Mouse (Mus musculus) mouse trophoblast stem cell (cell line): ENCODE measurements around the gene Pde4c.

Experiments used
- in situ Hi-C, 2 experiments: fragments of 300-500 bp; cut with MseI, MboI; formaldehyde crosslinking; loops; 2 replicates in 1 of 2; 3 replicates in 1 of 2; pipeline ENCODE4 v1.15.1; 2025

Gene Pde4c

GRCm38 (mm10) chr8:70765838-70766570 lies 42.5 kb downstream of the Pde4c start:
- in situ Hi-C loops: no loop called here

DNA sequence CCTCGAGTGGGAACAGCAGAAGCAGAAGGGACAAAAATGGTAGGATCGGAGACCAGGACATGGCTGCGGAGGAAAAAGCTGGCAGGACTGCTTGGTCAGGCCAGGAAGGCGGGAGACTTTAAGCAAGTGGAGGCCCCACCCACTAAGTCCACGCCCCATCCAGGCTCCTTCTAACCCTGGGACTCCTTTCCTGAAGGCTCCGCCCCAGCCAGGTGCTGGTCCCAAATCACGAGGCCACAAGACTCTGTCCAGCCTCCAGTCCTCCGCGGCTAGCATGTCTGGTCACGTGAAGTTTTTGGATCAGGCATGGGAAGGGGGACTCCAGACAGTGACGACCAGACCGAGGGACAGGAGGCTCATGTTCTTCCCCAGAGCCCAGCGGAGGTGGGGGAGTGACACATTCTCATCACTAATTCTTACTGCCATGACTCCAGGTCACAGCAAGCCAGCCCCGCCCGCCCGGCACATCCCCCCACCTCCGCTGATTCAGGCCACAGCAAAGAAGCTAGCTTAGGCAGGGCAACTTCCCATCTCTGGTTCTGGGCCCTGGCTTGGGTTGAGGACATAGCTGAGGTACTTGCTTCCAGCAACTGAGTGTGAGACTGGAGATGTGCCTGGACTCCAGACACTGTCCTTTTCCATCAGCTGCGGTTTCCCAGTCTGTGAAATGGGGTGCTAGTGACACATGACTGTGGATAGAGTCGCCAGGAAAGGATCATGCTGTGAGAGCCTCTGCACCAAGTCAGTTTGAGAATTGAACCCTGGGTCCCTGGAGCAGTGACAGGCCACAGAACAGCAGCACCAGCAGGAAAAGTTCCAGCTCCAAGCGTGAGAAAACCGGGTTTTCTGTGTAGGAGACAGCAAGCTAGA lies 43.3 kb downstream of the Pde4c start:
- in situ Hi-C loops: no loop called here

DNA sequence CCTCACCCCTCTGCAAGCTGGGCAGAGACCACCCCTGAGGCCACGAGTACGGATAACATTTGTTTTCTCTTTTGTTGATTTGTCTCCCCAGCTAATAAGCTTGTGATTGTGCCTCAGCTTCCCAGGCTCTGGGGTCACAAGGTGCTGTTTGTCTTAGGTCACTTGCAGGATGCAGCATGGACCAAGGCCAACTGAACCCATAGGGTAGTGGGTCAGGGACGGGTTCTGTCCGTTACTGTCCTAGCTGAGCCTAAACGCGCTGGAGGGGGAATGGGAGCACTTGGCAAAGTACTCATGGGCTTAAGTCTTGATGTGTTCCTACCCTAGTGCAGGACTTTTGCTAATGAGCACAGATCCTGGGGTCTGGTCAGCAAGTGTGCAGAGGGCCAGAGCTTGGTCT lies 44.0 kb downstream of the Pde4c start:
- in situ Hi-C loops: no loop called here

DNA sequence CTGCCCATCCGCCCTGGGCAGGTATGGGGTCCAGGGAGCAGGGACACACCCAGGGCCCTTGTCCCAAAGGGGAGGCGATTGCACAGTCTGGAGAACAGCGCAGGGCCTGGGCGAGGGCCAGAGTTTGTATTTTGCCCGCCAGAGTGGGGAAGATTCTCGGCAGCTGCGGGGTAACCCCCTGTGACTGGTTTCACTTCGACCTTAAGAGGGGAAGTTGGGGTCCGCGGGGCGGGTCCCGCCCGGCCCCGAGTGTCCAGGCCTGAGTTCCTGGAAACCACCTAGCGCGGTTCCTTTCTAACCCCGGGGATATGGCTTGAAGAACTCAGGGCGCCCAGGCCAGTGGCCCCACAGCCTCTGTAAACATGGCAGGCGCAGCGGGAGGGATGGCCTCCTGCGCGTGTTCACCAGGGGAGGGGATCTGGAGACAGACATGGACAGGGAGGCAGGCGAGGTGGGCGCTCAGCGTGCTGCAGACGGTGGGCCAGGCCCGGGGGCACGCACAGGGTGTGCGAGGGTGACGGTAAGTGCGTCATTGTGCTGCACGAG lies 44.8 kb downstream of the Pde4c start:
- in situ Hi-C loops: no loop called here

DNA sequence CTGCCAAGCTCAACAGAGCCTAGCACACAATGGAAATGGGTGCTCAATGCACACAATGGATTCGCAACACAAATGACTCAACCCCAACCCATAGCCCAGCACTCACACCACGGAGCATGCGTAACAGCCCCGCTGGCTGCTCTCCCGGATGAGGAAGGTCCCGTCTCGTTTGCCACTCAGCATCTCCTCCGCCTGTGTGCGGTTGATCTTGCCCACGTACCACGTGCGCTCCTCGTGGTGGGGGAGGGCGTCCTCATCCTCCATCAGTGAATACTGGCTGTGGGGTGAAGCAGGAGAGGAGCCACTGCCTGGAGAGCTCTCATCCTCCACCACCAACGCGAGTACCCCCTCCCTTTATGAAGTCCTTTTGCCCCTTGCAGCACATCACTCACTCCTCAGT lies 45.4 kb downstream of the Pde4c start:
- in situ Hi-C loops: no loop called here

DNA sequence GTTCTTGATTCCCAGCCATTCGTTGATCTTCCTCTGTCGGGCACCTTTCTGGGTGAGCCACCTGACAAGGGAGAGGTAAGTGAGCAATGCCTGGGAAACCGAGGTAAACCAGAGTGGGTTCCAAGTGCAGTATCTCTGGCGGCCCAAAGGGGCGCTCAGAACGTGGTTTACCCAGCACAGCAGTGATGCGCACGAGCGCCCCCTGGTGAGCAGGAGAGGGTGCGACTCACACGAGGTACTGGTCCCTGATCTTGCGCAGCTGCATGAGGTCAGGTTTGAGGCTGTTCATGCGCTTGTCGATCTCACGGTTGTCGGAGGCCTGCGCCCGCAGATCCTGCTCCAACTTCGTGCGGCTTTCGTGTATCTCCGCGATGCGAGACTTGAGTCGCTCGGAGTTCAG lies 45.8 kb downstream of the Pde4c start:
- in situ Hi-C loops: no loop called here

DNA sequence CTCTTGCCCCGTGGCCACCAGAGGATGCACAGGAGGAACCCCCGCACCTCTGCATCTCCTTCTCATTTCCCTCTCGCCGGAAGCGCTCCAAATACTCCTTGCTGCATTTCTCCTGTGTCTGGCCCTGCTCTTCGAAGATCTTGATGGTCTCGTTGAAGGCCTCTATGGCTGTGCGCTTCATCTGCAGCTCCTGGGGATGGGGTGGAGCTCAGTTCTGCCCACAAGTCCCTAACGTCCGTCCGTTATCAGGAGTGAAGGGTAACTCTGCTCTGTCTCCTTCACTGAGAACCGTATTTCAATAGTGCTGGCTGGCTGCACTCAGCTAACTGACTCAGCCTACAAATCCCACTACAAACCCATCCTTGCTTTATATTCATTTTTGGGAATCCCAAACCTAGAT lies 46.3 kb downstream of the Pde4c start:
- in situ Hi-C loops: no loop called here

DNA sequence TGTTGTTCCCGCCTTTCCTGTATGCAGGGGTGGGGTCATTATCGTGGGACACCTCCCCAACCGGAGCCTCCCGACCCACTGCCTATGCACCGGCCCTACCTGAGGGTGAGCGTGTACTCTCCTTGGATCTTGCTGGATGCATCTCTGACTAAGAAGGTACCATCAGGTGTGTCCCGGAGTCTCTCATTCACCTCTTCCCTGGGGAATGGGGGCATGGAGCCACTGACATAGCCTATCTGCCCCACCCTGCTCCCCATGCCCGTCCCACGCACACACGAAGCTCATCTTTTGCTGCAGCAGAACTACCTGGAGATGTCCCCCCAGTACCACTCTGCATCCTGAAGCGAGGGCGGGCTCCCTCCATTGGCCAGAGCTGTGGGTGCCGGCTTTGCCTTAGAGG lies 47.2 kb downstream of the Pde4c start:
- in situ Hi-C loops: no loop called here

DNA sequence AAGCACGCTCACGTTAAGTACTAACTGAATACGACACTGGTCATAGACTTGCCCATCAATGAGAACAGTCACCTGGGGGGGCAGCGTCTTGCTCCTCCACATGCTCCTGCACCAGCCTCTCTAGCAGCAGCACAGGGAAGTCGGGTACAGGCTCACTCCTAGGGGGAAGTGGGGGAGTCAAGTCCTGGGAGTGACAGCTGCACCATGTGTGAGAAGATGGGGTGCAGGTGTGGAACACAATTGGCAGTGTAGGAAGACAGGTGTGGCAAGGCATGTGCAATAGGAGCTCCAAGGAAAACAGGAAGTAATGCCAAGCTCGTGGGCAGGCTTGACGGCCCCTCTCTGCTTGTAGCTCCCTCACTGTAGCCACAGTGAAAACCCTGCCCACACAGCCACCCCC lies 47.7 kb downstream of the Pde4c start:
- in situ Hi-C loops: no loop called here

- in situ Hi-C loops: no loop called here
These were observed 48.6 kb downstream of the Pde4c start for GRCm38 (mm10) chr8:70772075-70772474.

DNA sequence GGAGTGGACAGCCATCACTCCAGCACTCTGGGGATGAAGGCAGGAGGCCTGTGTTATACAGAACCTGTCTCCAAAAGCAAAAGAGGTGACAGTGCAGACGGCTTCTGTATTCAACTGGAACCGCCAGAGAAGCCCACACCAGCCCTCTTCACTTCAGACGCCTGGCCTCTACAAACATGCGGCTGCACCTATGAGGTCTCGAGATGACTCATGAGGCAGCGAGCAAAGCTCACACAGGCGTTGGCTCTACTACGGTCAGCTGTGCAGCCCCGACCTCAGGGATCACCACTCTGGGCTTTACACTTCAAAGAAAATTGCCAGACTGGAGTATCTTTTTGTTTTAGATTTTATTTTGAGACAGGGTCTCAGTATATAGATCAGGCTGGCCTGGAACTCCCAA lies 49.4 kb downstream of the Pde4c start:
- in situ Hi-C loops: no loop called here

DNA sequence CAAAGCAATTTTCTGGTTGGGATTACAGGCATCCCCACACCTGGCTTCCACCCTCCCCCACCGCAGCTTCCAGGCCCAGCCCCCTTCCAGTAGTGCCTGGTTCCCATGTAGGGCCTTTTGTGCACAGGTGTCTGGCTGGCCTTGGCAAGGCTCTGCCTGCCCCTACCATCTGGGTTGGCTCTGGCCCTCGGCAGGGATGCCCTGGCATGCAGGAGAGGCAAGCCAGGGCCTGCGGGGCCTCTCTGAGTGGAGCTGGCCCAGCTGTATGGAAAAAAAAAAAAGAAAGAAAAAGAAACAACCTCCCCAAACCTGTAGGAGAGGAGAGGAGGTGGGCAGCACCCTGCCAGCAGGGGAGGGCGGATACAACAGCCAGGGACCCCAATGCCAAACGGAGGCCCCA lies 49.9 kb downstream of the Pde4c start:
- in situ Hi-C loops: no loop called here

DNA sequence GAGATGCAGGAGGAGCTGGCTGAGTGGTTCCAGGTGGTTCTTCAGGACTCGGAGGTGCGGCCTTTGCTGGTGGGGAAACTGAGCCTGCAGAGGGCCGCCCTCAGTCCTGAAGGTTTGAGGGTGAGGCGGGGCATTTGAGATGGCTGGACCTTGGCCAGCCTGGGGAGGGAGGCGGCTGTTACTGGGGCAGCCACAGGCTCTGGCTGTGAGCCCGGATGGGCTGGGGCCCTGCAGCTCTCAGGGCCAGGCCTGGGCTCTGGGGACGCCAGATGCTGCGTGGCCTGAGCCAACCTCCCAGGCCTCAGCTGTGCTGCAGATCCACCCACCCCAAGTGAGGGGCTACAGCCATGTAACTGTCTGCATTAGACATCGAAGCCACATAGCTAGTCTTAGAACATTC lies 50.3 kb downstream of the Pde4c start:
- in situ Hi-C loops: no loop called here

DNA sequence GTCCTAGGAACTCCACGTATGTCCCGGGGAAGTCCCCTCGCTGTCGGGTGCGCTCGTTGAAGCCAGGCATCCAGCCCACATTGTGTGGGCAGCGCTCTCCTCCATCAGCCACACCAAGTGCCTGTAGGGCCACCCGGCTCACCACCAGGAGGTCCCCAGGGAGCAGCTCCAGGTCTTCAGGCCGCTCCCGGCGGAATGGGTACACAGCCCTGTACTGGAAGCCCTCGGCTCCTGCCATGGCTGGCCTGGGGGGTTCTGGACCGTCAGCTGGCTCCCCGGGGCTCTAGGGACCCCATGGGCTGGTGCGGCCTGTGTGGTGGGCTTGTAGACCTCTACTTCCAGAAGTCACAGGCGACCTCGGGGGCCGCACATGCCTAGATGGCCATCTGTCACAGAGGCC lies 51.2 kb downstream of the Pde4c start:
- in situ Hi-C loops: no loop called here

- in situ Hi-C loops: no loop called here
These were observed 51.7 kb downstream of the Pde4c start for GRCm38 (mm10) chr8:70775227-70775626.

- in situ Hi-C loops: no loop called here
These were observed 52.5 kb downstream of the Pde4c start for GRCm38 (mm10) chr8:70775851-70776495.

- in situ Hi-C loops: no loop called here
These were observed 53.2 kb downstream of the Pde4c start, which contains the start of gene Pik3r2 for GRCm38 (mm10) chr8:70776496-70777444. Gene Pik3r2 (minus strand): TSS chr8:70776713.

DNA sequence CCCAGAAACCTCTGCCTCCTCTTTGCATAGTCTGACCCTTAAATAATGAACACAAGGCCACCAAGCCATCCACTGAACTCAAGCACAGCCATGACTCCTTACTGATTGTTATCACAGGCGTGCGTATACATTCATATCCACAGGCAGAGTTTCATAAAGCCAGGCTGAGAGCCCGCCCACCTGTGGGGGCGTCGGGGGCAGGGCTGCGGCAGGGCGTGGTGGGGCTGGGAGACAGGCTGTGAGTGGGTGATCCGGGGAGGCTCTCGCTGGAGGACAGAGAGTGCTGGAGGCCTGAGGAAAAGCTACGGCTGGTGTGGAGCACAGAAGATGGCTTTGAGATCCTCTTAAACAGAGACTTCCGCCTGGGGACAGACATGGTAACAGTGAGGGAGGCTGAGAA lies 56.6 kb downstream of the Pde4c start:
- in situ Hi-C loops: no loop called here

DNA sequence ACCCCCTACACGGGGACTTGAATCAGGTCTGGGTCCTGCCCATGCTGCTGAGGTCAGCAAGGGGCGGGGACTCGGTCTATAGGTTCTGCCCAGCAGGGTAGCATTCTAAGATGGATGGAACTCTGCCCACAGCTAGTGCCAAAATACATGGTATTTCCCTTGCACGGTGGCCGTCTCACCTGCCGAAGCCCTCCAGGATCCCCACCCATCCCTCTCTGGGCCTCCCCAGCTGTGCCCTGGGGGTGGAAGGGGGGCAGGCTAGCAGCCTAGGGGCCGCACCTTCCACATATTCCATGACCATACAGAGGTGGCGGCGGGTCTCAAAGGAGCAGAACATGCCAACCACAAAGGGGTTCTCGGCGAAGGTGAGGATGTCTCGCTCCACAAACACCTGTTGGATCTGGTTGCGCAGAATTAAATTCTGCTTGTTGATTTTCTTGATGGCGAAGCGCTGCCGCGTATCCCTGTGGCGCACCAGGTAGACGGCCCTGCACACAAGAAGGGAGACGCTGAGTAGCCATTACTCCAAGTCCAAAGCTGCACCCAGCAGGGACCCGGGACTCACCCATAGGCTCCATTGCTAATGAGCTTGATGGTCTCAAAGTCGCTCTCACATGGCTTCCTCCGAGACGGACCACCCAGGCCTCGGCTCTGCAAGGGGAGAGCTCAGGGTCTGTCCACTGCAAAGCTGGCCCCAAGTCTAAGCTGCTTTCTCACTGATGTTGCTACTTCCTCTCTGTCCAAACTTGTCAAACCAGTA lies 63.0 kb downstream of the Pde4c start:
- in situ Hi-C loops: no loop called here

DNA sequence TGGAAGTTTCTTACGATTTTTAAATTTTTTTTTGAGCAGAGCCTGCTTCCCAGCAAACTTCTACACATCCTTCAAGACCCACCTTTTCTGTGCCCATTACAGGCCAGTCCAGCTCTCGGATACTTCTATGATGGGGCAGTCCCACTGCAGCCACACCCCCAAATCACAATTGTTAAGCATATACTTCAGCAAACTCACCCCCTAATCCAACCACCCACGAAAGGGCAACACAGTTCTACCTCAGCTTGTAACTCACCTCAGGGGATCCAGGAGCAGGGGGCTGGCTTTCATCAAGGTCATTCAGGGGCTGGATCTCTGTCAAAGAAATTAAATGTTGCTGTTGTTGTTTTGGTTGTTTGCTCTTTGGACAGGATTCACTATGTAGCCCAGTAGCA lies 63.5 kb downstream of the Pde4c start:
- in situ Hi-C loops: no loop called here
